Mouse (Mus musculus) left cerebral cortex, adult 2 months (tissue): ENCODE results near the gene Nicn1. TPM values are rescaled to one million over a fixed set of nuclear protein-coding genes. Genes with fewer than 3 reads are reported as not detected.
"Not testable (repeated sequence)": the region's sequence is repeated elsewhere in the genome, so short reads cannot be mapped to it uniquely, and the experiment has no call there.

ENCODE experiments used
- DNase-seq, 2 experiments: peaks; one replicate each; pipeline ENCODE4 v3.0.0; 2021 to 2022; ENCODE audit warnings: low spot score in 2 of 2, mixed read lengths in 1 of 2; ENCODE audit errors: extremely low spot score in 1 of 2
- H3K27ac ChIP-seq: fragments of 200-600 bp; 2 replicates; pipeline ENCODE4 v1.8.1; 2022
- H3K4me3 ChIP-seq: fragments of 200-600 bp; 2 replicates; pipeline ENCODE4 v1.8.1; 2022
- CTCF ChIP-seq: fragments of 200-600 bp; IDR thresholded peaks from 2 replicates; pipeline ENCODE4 v1.8.1; 2022; ENCODE audit warnings: antibody characterized with exemption, mild to moderate bottlenecking, moderate library complexity
- intact Hi-C: fragments of 180-260 bp; cut with DNase I; formaldehyde crosslinking; loops from one replicate; pipeline ENCODE4 v1.15.1; 2025
- total RNA-seq, 2 experiments: library from RNA; stranded (reverse); gene quantifications; 2 replicates each; pipeline ENCODE4 v1.2.3; 2021

The Nicn1 gene
- total RNA-seq, 2 experiments from 2014 or later: 122 to 130 TPM

DNA sequence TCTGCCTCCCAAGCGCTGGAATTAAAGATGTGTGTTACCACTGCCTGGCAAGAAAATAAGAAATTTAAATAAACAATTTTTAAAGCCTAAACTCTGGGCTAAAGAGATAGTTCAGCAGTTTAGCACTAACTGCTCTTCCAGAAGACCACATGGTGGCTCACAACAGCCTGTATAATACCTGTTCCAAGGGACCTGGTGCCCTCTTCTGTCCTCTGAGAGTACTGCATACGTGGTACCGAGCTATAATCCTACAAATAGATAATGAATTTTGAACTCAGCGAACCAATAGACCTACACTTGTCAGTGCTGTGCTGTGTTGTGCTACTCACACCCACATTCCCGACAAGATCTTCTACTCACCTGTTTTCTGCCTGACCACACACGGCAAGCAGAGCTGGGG lies 5.8 kb upstream of the Nicn1 start:
- peak; percentile 93 for TF ChIP-seq CTCF
- peak; percentile 56 to 73 for DNase-seq
- H3K27ac ChIP-seq: no peak overlapping the region
- H3K4me3 ChIP-seq: no peak overlapping the region
- intact Hi-C loops: loop anchor here (1.0 to 5.0 kb wide), 2 partner anchors 82 to 189 kb away; no protein-coding TSS in a partner anchor

DNA sequence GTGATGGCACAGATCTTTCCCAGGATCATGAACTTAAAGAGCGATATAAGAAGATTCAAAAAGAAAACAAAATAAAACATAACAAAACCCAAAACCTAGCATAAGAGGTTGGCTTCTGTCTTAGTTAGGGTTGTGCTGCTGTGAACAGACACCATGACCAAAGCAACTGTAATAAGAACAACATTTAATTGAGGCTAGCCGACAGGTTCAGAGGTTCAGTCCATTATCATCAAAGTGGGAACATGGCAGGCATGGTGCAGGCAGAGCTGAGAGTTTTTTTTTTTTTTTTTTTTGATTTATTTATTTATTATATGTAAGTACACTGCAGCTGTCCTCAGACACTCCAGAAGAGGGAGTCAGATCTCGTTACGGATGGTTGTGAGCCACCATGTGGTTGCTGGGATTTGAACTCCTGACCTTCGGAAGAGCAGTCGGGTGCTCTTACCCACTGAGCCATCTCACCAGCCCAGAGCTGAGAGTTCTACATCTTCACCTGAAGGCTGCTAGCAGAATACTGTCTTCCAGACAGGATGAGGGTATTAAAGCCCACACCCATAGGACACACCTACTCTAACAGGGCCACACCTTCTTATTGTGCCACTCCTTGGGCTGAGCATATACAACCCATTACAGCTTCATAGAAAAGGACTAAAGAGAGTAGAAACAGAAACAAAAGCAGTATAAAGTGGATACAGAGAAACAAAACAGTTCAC lies 2.5 kb upstream of the Nicn1 start:
- intact Hi-C loops, DNase-seq, H3K27ac ChIP-seq, H3K4me3 ChIP-seq: not testable (repeated sequence)

DNA sequence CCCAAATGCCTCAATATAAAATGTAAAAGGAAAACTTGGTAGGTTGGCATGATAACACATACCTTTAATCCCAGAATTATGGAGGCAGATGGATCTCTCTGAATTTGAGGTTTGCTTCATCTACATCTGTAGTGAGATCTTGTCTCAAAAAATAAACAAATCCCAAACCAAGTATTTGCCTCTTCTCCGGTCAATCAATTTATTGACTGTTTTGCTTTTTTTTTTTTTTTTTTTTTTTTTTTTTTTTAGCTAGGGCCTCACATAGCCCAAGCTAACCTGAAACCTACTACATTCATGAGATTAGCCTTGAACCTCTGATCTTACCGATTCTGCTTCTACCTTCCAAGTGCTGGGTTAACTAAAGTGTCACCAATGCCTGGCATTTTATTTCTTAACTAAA lies 882 bp upstream of the Nicn1 start:
- H3K4me3 ChIP-seq: no peak overlapping the region; the same call in 1 of the 2 replicates
- no peak overlapping the region for H3K27ac ChIP-seq
- intact Hi-C loops: no loop called here
- DNase-seq: no peak
- no peak for TF ChIP-seq CTCF

DNA sequence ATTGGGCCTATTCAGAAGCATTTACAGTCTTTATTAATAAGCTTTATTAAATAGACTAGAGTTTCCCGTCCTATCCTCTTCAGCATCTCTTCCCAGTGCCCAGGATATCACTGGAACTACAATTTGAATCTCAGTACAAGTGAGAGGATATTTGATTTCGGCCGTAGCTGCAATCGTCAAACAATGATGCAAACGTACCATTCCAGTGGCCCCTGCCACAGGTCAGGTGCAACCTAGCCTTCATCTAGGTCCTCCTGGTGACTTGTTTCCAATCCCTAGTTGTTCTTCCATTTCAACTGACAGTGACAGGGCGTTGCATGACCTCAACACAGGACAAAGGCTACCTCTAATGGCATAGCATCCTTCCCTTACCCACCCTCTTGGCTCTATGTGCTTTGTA lies 544 bp downstream of the Nicn1 start:
- intact Hi-C loops: no loop called here
- DNase-seq: no peak
- TF ChIP-seq CTCF: no peak
- Histone ChIP-seq H3K4me3 (peak overlapping the region; percentile 53), H3K27ac (peak overlapping the region; percentile 70)

DNA sequence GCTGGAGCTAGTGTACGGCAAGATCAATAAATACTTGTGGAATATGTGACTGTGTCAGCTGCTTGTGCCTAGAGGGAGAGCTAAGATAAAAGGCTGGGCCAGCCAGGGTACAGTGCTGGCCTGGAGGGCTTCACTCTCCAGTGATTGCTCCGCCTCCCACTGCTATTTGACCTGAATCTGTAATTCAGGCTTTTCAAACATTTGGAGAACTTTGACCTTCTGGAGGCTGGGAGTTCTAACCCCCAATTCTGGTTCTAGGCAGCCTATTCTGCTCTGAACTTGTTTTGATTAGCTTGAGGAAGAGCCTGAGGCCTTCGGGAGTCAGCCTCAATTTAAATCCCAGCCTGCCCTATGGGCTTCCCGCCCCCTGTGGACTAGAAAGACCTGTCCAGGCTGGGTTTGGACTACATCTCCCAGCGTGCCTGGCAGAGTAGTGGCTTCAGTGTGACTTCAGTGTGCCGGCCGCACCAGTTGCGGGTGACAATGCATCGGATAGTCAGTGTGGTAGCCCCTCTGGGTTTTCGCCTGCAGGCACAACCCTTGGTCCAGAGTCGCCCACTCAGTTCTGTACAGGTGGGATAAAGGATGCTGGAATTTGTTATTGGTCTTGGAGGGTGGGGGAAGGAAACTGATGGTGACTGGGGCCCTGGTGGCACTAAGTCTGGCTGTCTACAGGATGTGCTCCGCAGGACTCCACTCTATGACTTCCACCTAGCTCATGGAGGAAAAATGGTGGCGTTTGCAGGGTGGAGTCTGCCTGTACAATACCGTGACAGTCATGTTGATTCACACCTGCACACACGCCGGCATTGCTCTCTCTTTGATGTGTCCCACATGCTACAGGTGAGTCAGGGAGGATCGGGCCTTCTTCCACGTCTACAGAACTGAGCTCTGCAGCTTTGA lies 6.5 kb downstream of the Nicn1 start, which contains the start of gene Amt:
Gene Amt, plus strand, starts transcription at position 401 of the 903 bp plus-strand sequence.
- intact Hi-C loops: no loop called here
- Histone ChIP-seq H3K4me3 (peak within 1 kb of the TSS; percentile 44), H3K27ac (peak within 1 kb of the TSS; percentile 60)
- DNase-seq: peak; percentile 21 to 30
- TF ChIP-seq CTCF: no peak

DNA sequence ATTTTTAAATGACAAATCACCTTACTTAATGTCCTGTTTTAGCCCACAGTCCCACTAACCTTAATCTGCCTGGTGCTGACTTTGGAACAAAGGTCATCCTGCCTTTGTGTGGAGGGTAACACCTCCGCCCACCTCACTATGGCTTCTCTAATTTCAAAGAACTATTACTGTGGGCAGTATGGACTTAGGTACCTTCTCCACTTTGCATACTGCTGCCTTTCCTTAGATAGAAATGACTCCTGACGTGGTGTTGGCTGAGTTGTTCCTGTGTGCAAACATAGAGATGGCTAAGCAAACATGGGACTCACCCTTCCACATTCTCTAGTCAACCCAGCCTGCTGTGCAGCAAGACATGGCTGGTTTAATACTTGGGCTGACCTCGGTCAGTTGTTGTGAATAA lies 11.6 kb downstream of the Nicn1 start:
- Histone ChIP-seq H3K27ac (no peak overlapping the region), H3K4me3 (no peak overlapping the region)
- TF ChIP-seq CTCF: no peak
- DNase-seq: no peak
- intact Hi-C loops: no loop called here

DNA sequence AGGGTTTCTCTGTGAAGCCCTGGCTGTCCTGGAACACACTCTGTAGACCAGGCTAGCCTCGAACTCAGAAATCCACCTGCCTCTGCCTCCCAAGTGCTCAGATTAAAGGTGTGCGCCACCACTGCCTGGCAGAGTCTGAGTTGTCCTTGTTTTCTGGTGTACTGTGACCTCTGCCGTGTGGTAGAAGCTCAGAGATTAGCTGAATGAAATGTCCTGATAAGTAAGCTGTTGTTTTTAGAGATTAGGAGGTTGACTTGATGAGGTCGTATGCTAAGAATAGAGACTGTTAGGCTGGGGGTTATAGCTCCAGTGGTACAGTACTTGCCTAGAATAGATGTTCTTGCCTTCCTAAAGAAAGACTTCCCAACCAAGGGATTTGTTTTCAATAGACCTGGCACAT lies 14.5 kb downstream of the Nicn1 start:
- intact Hi-C loops: no loop called here
- Histone ChIP-seq H3K4me3 (peak overlapping the region; percentile 87), H3K27ac (no peak overlapping the region; the same call in 1 of the 2 replicates)
- TF ChIP-seq CTCF: no peak
- no peak for DNase-seq

DNA sequence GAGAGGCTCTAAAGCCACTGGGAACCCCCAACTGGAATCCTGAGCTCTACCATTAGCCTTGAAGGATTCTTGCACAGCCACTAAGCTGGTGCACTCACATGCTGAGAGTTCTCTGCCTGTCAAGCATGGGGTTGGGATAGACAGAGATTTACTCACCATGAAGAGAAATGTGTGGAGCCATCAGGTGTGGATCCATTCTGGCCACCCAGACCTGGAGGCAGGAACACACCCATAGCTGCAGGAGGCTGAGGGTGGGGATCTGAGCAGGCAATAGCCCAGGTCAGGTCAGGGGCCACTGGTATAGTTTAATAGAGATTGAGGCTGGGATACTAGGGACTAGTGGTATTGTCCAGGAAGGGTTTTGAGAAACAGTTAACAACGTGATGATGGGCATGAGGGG lies 14.9 kb downstream of the Nicn1 start:
- Histone ChIP-seq H3K27ac (peak overlapping the region; percentile 90), H3K4me3 (peak overlapping the region; percentile 87)
- no peak for DNase-seq
- TF ChIP-seq CTCF: no peak
- intact Hi-C loops: no loop called here

DNA sequence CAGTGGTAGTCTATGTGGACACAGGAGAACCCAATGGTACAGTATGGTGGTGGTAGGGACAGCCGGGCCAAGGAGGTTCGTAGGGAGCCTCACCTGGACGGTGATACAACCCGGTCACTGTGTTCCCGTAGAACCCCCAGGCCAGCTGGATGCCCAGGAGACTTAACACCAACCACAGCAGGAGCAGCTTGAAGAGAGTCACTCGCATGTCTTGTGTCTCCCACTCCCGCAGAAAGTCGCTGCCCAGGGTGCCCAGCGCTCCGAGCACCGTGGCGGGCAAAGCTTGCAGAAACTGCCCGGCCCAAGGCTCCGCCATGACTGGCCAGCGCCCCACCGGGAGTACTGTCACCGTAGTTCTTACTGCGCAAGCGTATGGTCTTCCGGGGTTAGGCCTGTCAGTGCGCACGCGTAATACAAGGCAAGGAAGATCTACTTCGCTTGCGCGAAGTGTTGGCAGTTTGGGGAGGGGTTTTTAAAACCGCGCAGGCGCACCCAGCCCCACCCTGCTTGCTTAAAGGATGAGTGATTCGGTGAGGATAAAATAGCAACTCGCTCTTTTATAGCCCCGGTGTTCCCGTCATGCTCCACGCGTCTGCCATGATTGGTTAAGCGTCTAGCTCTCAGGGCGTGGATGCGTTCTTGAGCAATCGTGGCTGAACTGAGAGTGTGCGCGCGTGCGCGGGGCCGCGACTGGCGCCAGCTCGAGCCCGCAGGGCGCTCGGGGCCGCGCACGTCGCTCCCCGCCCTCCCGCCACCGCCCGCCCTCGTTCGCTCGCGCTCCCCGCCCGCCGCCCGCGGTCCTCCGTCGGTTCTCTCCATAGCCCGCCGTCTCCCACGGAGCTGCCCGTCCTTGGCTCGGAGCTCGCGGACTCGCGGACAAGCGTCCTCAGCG lies 15.6 kb downstream of the Nicn1 start, which contains the start of the genes Rhoa and Tcta:
Gene Rhoa, plus strand, starts transcription at position 501 of the 892 bp plus-strand sequence.
Gene Tcta, minus strand, starts transcription at position 532 of the 892 bp plus-strand sequence.
- peak within 1 kb of the TSS; percentile 91 for H3K4me3 ChIP-seq
- peak within 1 kb of the TSS; percentile 99 for H3K27ac ChIP-seq
- intact Hi-C loops: loop anchor here (1.0 to 2.0 kb wide), 3 partner anchors 33 to 211 kb away; partner anchors contain the start of genes Gpx1, Qrich1 and Usp4
- peak; percentile 95 to 99 for DNase-seq
- no peak for TF ChIP-seq CTCF

DNA sequence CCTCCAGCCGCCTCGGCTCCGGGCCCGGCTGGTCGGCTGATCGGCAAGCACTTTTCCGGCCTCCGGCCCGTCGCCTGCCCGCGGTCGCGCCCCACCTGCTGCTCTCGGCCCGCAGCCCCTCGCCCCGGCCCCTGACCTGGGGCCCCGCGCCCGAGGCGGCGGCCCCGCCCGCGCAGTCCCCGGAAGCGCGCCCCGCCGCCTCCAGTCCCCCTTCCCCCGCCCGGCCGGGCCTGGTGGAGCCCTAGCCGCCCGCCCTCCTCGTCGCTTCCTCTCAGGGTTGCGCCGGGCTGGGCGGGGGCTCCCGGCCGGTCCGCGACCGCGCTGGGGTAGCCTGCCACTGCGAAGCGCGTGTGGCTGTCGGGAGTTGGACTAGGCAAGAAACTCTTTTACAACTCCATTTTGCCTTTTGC lies 16.3 kb downstream of the Nicn1 start:
- no peak for TF ChIP-seq CTCF
- intact Hi-C loops: loop anchor here (1.0 to 2.0 kb wide), 3 partner anchors 32 to 210 kb away; partner anchors contain the start of genes Gpx1, Qrich1 and Usp4

More for the DNA sequence above, 16.3 kb downstream of the Nicn1 start:
- Histone ChIP-seq H3K27ac (peak overlapping the region; percentile 99), H3K4me3 (peak overlapping the region; percentile 91)
- DNase-seq: peak; percentile 52 to 72
